Mouse (Mus musculus) neutrophil, adult 83 days (primary cell): ENCODE measurements around the gene Hist1h2ao. TPM values are rescaled to one million over a fixed set of nuclear protein-coding genes. Genes with fewer than 3 reads are reported as not detected.

Experiments used
- total RNA-seq, 2 experiments: library from RNA; stranded (reverse); gene quantifications; one replicate each; pipeline ENCODE4 v1.2.4; 2023

Hist1h2ao gene
- total RNA-seq, result 1,000 to 10,000 TPM; 2,421 to 2,630 TPM

GRCm38 (mm10) chr13:21810073-21810472 is at the start of gene Hist1h2ao, which contains the start of gene Hist1h2bq:
Hist1h2ao (plus strand) TSS chr13:21810465.
Hist1h2bq (minus strand) TSS chr13:21810197.

GRCm38 (mm10) chr13:21779767-21780731 is 30.2 kb upstream of the Hist1h2ao start, which contains the start of gene Hist1h1b:
Hist1h1b (minus strand) TSS chr13:21780625.

GRCm38 (mm10) chr13:21783255-21783617 is 27.0 kb upstream of the Hist1h2ao start, which contains the start of gene Hist1h3i:
Hist1h3i (minus strand) TSS chr13:21783370.

GRCm38 (mm10) chr13:21786899-21787629 is 23.2 kb upstream of the Hist1h2ao start, which contains the start of the genes Hist1h2an and Hist1h2bp:
Hist1h2an (minus strand) TSS chr13:21787218.
Hist1h2bp (plus strand) TSS chr13:21787461.

GRCm38 (mm10) chr13:21811539-21811938 is 1.3 kb downstream of the Hist1h2ao start, which contains the start of gene Hist1h4m:
Hist1h4m (plus strand) TSS chr13:21811746.

GRCm38 (mm10) chr13:21831418-21832394 is 21.4 kb downstream of the Hist1h2ao start, which contains the start of gene Hist1h4n:
Hist1h4n (minus strand) TSS chr13:21832196.

GRCm38 (mm10) chr13:21833461-21833860 is 23.2 kb downstream of the Hist1h2ao start, which contains the start of the genes Hist1h2ap and Hist1h2br:
Hist1h2ap (minus strand) TSS chr13:21833507.
Hist1h2br (plus strand) TSS chr13:21833743.

Other genes starting within 250 kb of the Hist1h2ao start
- not detected for gene Olfr1364, start 228.7 kb upstream of the Hist1h2ao start, total RNA-seq
- gene Olfr1362, start 196.4 kb upstream of the Hist1h2ao start, total RNA-seq, result not detected
- not detected for gene Olfr11, start 167.9 kb upstream of the Hist1h2ao start, total RNA-seq
- gene Olfr1361, start 147.1 kb upstream of the Hist1h2ao start, total RNA-seq, result not detected
- not detected for gene Olfr1360, start 133.1 kb upstream of the Hist1h2ao start, total RNA-seq
- gene Olfr1359, start 112.4 kb upstream of the Hist1h2ao start, total RNA-seq, result not detected
- gene Hist1h2bl, start 94.3 kb upstream of the Hist1h2ao start, total RNA-seq, result 1,000 to 10,000 TPM; 1,112 to 1,155 TPM
- 100 to 1,000 TPM; 381 to 445 TPM for gene Hist1h2ai, start 94.0 kb upstream of the Hist1h2ao start, total RNA-seq
- gene Hist1h3h, start 92.8 kb upstream of the Hist1h2ao start, total RNA-seq, result 1,000 to 10,000 TPM; 1,706 to 1,716 TPM
- 100 to 1,000 TPM; 312 to 338 TPM for gene Hist1h2bm, start 88.4 kb upstream of the Hist1h2ao start, total RNA-seq
- gene Hist1h4j, start 75.4 kb upstream of the Hist1h2ao start, total RNA-seq, result 100 to 1,000 TPM; 189 to 204 TPM
- gene Hist1h4k, start 60.0 kb upstream of the Hist1h2ao start, total RNA-seq, result 1,000 to 10,000 TPM; 2,442 to 2,952 TPM
- gene Hist1h2ak, start 56.6 kb upstream of the Hist1h2ao start, total RNA-seq, result 100 to 1,000 TPM; 484 to 517 TPM
- gene Hist1h2bn, start 56.3 kb upstream of the Hist1h2ao start, total RNA-seq, result 100 to 1,000 TPM; 773 to 822 TPM
- 100 to 1,000 TPM; 670 to 767 TPM for gene Hist1h1b, start 29.8 kb upstream of the Hist1h2ao start, total RNA-seq
- 1,000 to 10,000 TPM; 1,415 to 1,653 TPM for gene Hist1h3i, start 27.1 kb upstream of the Hist1h2ao start, total RNA-seq
- gene Hist1h2an, start 23.2 kb upstream of the Hist1h2ao start, total RNA-seq, result 100 to 1,000 TPM; 208 to 211 TPM
- gene Hist1h2bp, start 23.0 kb upstream of the Hist1h2ao start, total RNA-seq, result 100 to 1,000 TPM; 541 to 563 TPM
- gene Hist1h2bq, start 268 bp upstream of the Hist1h2ao start, total RNA-seq, result 1,000 to 10,000 TPM; 1,187 to 1,287 TPM
- 1,000 to 10,000 TPM; 1,420 to 1,801 TPM for gene Hist1h4m, start 1.3 kb downstream of the Hist1h2ao start, total RNA-seq
- 1,000 to 10,000 TPM in 1 of 2 experiments, 100 to 1,000 TPM in 1; 619 to 1,159 TPM for gene Hist1h4n, start 21.7 kb downstream of the Hist1h2ao start, total RNA-seq
- gene Hist1h2ap, start 23.0 kb downstream of the Hist1h2ao start, total RNA-seq, result 100 to 1,000 TPM; 551 to 589 TPM
- gene Hist1h2br, start 23.3 kb downstream of the Hist1h2ao start, total RNA-seq, result 1,000 to 10,000 TPM; 1,190 to 1,308 TPM
- under 1 TPM; 0.35 to 0.60 TPM for gene Zfp184, start 134.6 kb downstream of the Hist1h2ao start, total RNA-seq
- not detected for gene Pom121l2, start 170.7 kb downstream of the Hist1h2ao start, total RNA-seq
- gene Prss16, start 199.3 kb downstream of the Hist1h2ao start, total RNA-seq, result 1 to 10 TPM; 2.5 to 2.8 TPM
- gene Hist1h2ah, start 225.1 kb downstream of the Hist1h2ao start, total RNA-seq, result 100 to 1,000 TPM; 501 to 521 TPM
- 1,000 to 10,000 TPM; 1,519 to 1,594 TPM for gene Hist1h2bk, start 225.4 kb downstream of the Hist1h2ao start, total RNA-seq
- 100 to 1,000 TPM; 549 to 592 TPM for gene Hist1h4i, start 230.9 kb downstream of the Hist1h2ao start, total RNA-seq
- 1,000 to 10,000 TPM; 1,023 to 1,050 TPM for gene Hist1h2ag, start 232.5 kb downstream of the Hist1h2ao start, total RNA-seq
- 1,000 to 10,000 TPM; 1,049 to 1,157 TPM for gene Hist1h2bj, start 232.7 kb downstream of the Hist1h2ao start, total RNA-seq